Mouse (Mus musculus): ENCODE results near the gene Rbbp5.

The Rbbp5 gene

GRCm38 (mm10) chr1:132505155-132505554 is 28.0 kb downstream of the Rbbp5 start:
- no peak for DNase-seq

GRCm38 (mm10) chr1:132506058-132506457 is 28.9 kb downstream of the Rbbp5 start, which contains the start of gene Tmem81:
Tmem81 (plus strand) TSS chr1:132506230.
- no peak for DNase-seq

- no peak for DNase-seq
Observed at GRCm38 (mm10) chr1:132506656-132507055, 29.5 kb downstream of the Rbbp5 start.

- DNase-seq = no peak
Observed at GRCm38 (mm10) chr1:132509771-132510170, 32.6 kb downstream of the Rbbp5 start.

- DNase-seq = no peak
Observed at GRCm38 (mm10) chr1:132511521-132511920, 34.4 kb downstream of the Rbbp5 start.

- no peak for DNase-seq
Observed at GRCm38 (mm10) chr1:132512106-132512505, 34.9 kb downstream of the Rbbp5 start.

GRCm38 (mm10) chr1:132515339-132515738 is 38.2 kb downstream of the Rbbp5 start:
- no peak for DNase-seq

- no peak for DNase-seq
Observed at GRCm38 (mm10) chr1:132516776-132517175, 39.6 kb downstream of the Rbbp5 start.

- DNase-seq = no peak
Observed at GRCm38 (mm10) chr1:132518621-132519020, 41.5 kb downstream of the Rbbp5 start.

GRCm38 (mm10) chr1:132519734-132520133 is 42.6 kb downstream of the Rbbp5 start:
- no peak for DNase-seq

- DNase-seq = peak; percentile 75
Observed at GRCm38 (mm10) chr1:132520764-132521163, 43.6 kb downstream of the Rbbp5 start.

- DNase-seq = no peak
Observed at GRCm38 (mm10) chr1:132523048-132523447, 45.9 kb downstream of the Rbbp5 start.

- peak; percentile 58 for DNase-seq
Observed at GRCm38 (mm10) chr1:132523920-132524319, 46.8 kb downstream of the Rbbp5 start.

GRCm38 (mm10) chr1:132525832-132526231 is 48.7 kb downstream of the Rbbp5 start:
- peak; percentile 77 for DNase-seq

- DNase-seq = no peak
Observed at GRCm38 (mm10) chr1:132528071-132528470, 50.9 kb downstream of the Rbbp5 start.

- no peak for DNase-seq
Observed at GRCm38 (mm10) chr1:132528647-132529334, 51.6 kb downstream of the Rbbp5 start.

- DNase-seq = no peak
Observed at GRCm38 (mm10) chr1:132530631-132531191, 53.5 kb downstream of the Rbbp5 start.

GRCm38 (mm10) chr1:132532521-132532920 is 55.4 kb downstream of the Rbbp5 start:
- DNase-seq = no peak

GRCm38 (mm10) chr1:132533840-132534239 is 56.7 kb downstream of the Rbbp5 start:
- no peak for DNase-seq

GRCm38 (mm10) chr1:132535541-132535940 is 58.4 kb downstream of the Rbbp5 start:
- DNase-seq = no peak

- DNase-seq = no peak
Observed at GRCm38 (mm10) chr1:132536416-132536815, 59.3 kb downstream of the Rbbp5 start.

- DNase-seq = no peak
Observed at GRCm38 (mm10) chr1:132537736-132538135, 60.6 kb downstream of the Rbbp5 start.

- DNase-seq = no peak
Observed at GRCm38 (mm10) chr1:132540701-132541100, 63.5 kb downstream of the Rbbp5 start.

GRCm38 (mm10) chr1:132541171-132541823 is 64.1 kb downstream of the Rbbp5 start:
- peak; percentile 39 for DNase-seq
